Mouse (Mus musculus) kidney, adult 2 months (tissue): ENCODE results near the gene Pde8b.

ENCODE experiments used
- CTCF ChIP-seq: fragments of 200-500 bp; conservative IDR thresholded peaks from 2 replicates; pipeline ENCODE4 v1.5.1; 2011; ENCODE audit warnings: low read depth, mild to moderate bottlenecking, control low read depth, low read length, moderate library complexity, mixed read lengths; ENCODE audit not compliant: insufficient read depth, insufficient read length
- POLR2A ChIP-seq: fragments of 200-500 bp; IDR thresholded peaks from one replicate; pipeline ENCODE4 v1.6.1; 2011; ENCODE audit warnings: low read depth, low read length, control low read depth

DNA sequence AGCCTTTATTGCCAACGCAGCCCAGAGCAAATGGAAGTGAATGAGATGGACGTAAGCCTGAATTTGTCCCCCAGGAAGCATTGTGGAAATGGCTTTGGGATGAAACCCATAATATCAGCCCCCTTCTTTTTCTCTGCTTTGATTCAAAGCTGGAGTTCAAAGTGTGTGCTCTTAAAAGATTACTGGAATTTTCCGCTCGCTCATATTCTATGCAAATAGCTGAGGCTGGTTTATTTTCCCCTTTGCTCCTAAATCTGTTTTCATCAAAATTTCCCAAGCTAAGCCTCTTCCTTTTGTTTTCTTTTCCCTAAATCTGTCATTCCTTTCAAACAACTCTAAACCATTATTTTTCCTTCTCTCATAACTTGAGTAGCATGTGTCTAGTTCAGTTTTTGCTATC is 129.6 kb downstream of the Pde8b start:
- TF ChIP-seq CTCF: no peak
- no peak for TF ChIP-seq POLR2A
